Mouse (Mus musculus) hindbrain, embryonic 14.5 days (tissue): Measurements from ENCODE around the gene AC161166.1. TPM values are rescaled to one million over a fixed set of nuclear protein-coding genes. Genes with fewer than 3 reads are reported as not detected.
A peak's percentile ranks its signal among the peaks of the same experiment; 100 is the strongest.

Experiments used
- ATAC-seq: fragments of 200-750 bp; cut with Nextera tagmentation; 2 replicates; pipeline ENCODE4 v1.8.0; 2017; ENCODE audit warnings: moderate number of reproducible peaks, mild to moderate bottlenecking, moderate TSS enrichment, moderate library complexity; ENCODE audit not compliant: low FRiP score
- DNase-seq: peaks from one replicate; pipeline ENCODE4 v3.0.0-alpha.2; 2015; ENCODE audit warnings: low spot score
- H3K27ac ChIP-seq: fragments of 300-500 bp; sonication (generic); 2 replicates; pipeline ENCODE4 v1.5.1; 2014; ENCODE audit warnings: mild to moderate bottlenecking, moderate library complexity
- H3K27me3 ChIP-seq: fragments of 300-500 bp; sonication (generic); 2 replicates; pipeline ENCODE4 v1.6.1; 2014; ENCODE audit warnings: mild to moderate bottlenecking, low read length, mixed read lengths; ENCODE audit not compliant: control insufficient read depth, insufficient read depth
- H3K36me3 ChIP-seq: fragments of 300-500 bp; sonication (generic); replicated peaks from 2 replicates; pipeline ENCODE4 v1.6.1; 2014; ENCODE audit not compliant: control insufficient read depth, insufficient read depth
- H3K4me1 ChIP-seq: fragments of 300-500 bp; sonication (generic); replicated peaks from 2 replicates; pipeline ENCODE4 v1.6.1; 2014; ENCODE audit warnings: antibody characterized with exemption, low read length, mixed read lengths; ENCODE audit not compliant: control insufficient read depth, insufficient read depth
- H3K4me2 ChIP-seq: fragments of 300-500 bp; sonication (generic); replicated peaks from 2 replicates; pipeline ENCODE4 v1.6.1; 2014; ENCODE audit warnings: mild to moderate bottlenecking, moderate library complexity
- H3K4me3 ChIP-seq: fragments of 300-500 bp; sonication (generic); replicated peaks from 2 replicates; pipeline ENCODE4 v1.5.1; 2014; ENCODE audit warnings: mild to moderate bottlenecking, low read length
- H3K9ac ChIP-seq: fragments of 300-500 bp; sonication (generic); 2 replicates; pipeline ENCODE4 v1.6.1; 2014
- H3K9me3 ChIP-seq: fragments of 300-500 bp; sonication (generic); 2 replicates; pipeline ENCODE4 v1.6.1; 2016; ENCODE audit warnings: low read length; ENCODE audit not compliant: control insufficient read depth
- WGBS: fragments of 180-500 bp; shearing (Covaris S2); extraction: QIAGEN DNeasy Blood & Tissue Kit; methylation state at CpG from one replicate; pipeline ENCODE4 v1.1.7; 2014; 5-methylcytosine and 5-hydroxymethylcytosine counted together
- polyA plus RNA-seq: library from polyadenylated mRNA; unstranded; fragments of >200 nt; fragmentation: Nextera tagmentation; extraction: Ambion mirVana; gene quantifications from 2 replicates; pipeline ENCODE4 v1.2.1, GENCODE M21; 2014

Gene AC161166.1
- polyA plus RNA-seq, 1 experiment from 2014 or later: 0.98 TPM

DNA sequence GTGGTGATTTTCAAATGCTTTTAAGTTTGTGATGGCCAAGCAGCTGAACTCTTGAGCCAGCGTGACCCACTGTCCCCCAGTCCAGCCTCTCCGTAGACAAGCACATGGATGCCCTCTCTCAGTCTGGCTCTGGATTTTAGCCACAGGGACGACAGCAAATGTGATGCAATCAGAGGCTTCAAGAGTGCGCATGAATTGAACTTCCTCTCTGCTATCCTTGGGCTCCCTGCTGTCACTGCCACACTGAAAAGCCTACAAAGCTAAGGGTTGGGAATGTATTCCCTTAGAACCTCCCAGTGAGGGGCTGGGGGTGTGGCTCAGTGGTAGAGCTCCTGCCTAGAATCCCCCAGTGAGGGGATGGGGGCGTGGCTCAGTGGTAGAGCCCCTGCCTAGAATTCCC is 26.4 kb upstream of the AC161166.1 start:
- Histone ChIP-seq H3K36me3 (peaks cover 30% of the 10 kb centered on the region), H3K27me3 (no peaks in the 10 kb centered on the region), H3K4me3 (no peak overlapping the region), H3K9ac (no peak overlapping the region), H3K27ac (no peak overlapping the region), H3K4me1 (peaks cover 6% of the 10 kb centered on the region; the same call in 1 of the 2 replicates), H3K9me3 (no peaks in the 10 kb centered on the region), H3K4me2 (no peak overlapping the region)
- ATAC-seq (no peak), DNase-seq (no peak)
- WGBS: 75% methylated on average over 5 of the region's 5 CpGs

DNA sequence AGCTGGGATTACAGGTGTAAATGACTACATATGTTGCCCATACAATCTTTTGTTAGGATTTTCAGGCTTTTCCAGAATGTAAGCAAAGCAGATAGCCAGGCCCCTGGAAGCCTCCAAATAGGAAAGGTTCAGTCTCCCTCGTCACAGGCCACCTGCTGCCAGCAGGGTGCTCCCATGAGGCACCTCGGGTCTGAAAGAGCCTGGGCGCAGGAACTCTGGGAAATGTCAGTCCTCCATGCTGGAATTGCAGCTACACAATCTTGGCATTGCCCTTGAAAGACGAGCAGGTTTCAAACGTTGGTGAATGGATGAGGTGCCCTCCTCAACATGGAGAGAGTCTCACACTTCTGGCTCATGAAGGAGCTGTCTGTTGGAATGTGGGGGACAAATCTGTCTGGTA is 25.9 kb upstream of the AC161166.1 start:
- H3K9me3 ChIP-seq: no peaks in the 10 kb centered on the region
- H3K4me1 ChIP-seq: peaks cover 11% of the 10 kb centered on the region; the same call in 1 of the 2 replicates
- 44% methylated on average over 5 of the region's 5 CpGs for WGBS
- H3K36me3 ChIP-seq: peaks cover 35% of the 10 kb centered on the region
- H3K9ac ChIP-seq: no peak overlapping the region
- no peak overlapping the region for H3K4me2 ChIP-seq
- H3K4me3 ChIP-seq: no peak overlapping the region
- ATAC-seq: no peak
- H3K27ac ChIP-seq: no peak overlapping the region
- H3K27me3 ChIP-seq: no peaks in the 10 kb centered on the region; the same call in 1 of the 2 replicates
- no peak for DNase-seq

DNA sequence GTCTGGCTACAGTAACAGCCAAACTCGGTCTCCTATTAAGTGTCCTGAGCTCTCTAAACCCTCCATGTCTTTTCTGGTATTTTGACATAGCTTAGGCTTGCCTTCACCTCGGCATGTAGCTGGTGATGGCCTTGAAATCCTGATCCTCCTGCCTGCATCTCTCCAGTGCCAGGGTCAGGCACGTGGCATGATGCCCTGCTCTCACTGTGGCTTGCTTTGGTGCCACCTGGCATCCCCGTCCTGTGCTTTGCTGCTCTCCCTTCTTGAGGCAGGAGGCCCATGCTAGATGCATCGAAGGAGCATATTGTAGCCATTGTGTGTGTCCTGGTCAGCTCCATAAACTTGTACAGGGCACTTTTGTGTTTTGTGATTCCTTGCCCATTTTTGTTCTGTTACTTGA is 25.3 kb upstream of the AC161166.1 start:
- no peak for DNase-seq
- Histone ChIP-seq H3K9ac (no peak overlapping the region), H3K27ac (no peak overlapping the region), H3K4me3 (no peak overlapping the region), H3K4me1 (peaks cover 13% of the 10 kb centered on the region), H3K4me2 (no peak overlapping the region), H3K27me3 (no peaks in the 10 kb centered on the region; the same call in 1 of the 2 replicates), H3K36me3 (peaks cover 39% of the 10 kb centered on the region), H3K9me3 (no peaks in the 10 kb centered on the region)
- ATAC-seq: no peak
- 78% methylated on average over 5 of the region's 5 CpGs for WGBS

DNA sequence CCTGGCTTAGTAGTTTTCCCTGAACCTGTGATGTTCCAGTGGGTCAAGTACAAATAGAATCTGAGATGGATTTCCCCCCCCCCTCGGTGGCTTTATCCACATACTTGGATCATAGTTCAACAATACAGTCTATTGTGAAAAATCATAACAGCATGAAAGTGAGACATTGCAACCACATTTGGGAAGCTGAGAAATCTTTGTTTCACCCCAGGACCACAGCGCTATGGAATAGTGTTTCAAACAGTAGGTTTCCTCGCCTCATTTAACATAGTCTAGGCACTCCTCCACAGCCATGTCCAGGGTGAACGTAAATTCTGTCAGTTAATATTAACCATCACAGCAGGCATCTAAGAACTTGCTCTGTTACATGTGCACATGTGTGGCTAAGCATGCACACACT is 24.8 kb upstream of the AC161166.1 start:
- WGBS: 73% methylated on average over 4 of the region's 4 CpGs
- no peak overlapping the region for H3K4me2 ChIP-seq
- ATAC-seq: no peak

DNA sequence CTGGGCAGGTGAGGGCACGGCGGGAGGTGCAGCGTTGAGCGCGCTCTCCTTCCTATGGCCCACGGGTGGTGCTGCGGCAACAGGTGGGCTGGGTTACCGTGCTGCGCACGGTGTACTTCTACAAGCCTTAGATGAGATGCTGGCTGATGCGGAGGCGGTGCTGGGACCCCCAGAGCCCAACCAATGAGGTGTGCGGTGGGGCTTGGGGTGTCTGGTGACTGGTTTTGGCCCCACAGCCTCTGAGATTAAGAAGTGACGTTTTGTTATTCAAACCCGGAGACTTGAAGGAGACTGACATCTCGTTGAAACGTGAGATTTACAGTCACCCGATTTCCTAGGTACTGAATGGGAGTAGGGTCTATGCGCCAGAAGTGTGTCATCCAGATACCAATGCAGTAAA is 22.0 kb upstream of the AC161166.1 start:
- ATAC-seq (no peak), DNase-seq (no peak)
- Histone ChIP-seq H3K36me3 (peaks cover 46% of the 10 kb centered on the region), H3K4me2 (peak overlapping the region; percentile 31; the same call in 1 of the 2 replicates), H3K9me3 (no peaks in the 10 kb centered on the region), H3K27me3 (no peaks in the 10 kb centered on the region; the same call in 1 of the 2 replicates), H3K4me3 (peak overlapping the region; percentile 3; the same call in 1 of the 2 replicates), H3K4me1 (peaks cover 27% of the 10 kb centered on the region), H3K9ac (peak overlapping the region; percentile 28; the same call in 1 of the 2 replicates), H3K27ac (no peak overlapping the region)
- WGBS: 23% methylated on average over 19 of the region's 19 CpGs

More for the DNA sequence above, 24.8 kb upstream of the AC161166.1 start:
- Histone ChIP-seq H3K4me3 (no peak overlapping the region), H3K9ac (no peak overlapping the region), H3K27ac (no peak overlapping the region), H3K27me3 (no peaks in the 10 kb centered on the region; the same call in 1 of the 2 replicates), H3K9me3 (no peaks in the 10 kb centered on the region), H3K4me1 (peaks cover 18% of the 10 kb centered on the region), H3K36me3 (peaks cover 44% of the 10 kb centered on the region)
- no peak for DNase-seq

DNA sequence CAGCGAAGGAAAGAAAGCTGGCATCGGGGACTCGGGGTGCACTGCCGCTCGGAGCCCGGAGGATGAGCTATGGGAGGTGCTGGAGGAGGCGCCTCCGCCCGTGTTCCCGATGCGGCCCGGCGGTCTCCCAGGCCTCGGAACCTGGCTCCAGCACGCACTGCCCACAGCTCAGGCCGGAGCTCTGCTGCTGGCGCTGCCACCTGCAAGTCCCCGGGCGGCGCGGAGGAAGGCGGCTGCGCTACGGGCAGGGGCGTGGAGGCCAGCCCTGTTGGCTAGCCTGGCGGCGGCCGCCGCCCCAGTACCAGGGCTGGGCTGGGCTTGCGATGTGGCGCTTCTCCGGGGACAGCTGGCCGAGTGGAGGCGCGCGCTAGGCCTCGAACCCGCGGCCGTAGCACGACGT is 21.6 kb upstream of the AC161166.1 start:
- Histone ChIP-seq H3K9ac (peak overlapping the region; percentile 28; the same call in 1 of the 2 replicates), H3K9me3 (no peaks in the 10 kb centered on the region), H3K4me2 (peak overlapping the region; percentile 31), H3K4me1 (peaks cover 28% of the 10 kb centered on the region), H3K27ac (no peak overlapping the region), H3K4me3 (peak overlapping the region; percentile 3; the same call in 1 of the 2 replicates), H3K36me3 (peaks cover 46% of the 10 kb centered on the region), H3K27me3 (no peaks in the 10 kb centered on the region; the same call in 1 of the 2 replicates)
- no peak for ATAC-seq
- 29% methylated on average over 42 of the region's 42 CpGs for WGBS
- DNase-seq: no peak

DNA sequence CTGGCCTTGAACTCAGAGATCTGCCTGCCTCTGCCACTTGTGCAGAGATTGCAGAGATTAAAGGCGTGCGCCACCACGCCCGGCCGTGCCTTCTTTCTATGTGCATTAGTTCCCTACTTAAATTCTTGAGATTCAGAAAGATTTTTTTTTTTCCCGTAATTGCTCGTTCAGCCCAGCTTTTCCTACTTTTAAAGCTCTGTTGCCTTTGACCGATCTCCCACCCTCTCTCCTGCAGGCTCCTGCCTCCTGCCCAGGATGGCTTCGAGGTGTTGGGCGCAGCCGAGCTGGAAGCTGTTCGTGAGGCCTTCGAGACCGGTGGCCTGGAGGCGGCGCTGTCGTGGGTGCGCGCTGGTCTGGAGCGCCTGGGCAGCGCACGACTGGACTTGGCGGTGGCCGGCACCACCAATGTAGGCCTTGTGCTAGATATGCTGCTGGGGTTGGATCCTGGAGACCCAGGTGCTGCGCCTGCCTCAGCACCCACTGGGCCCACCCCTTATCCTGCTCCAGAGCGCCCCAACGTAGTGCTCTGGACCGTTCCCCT is 20.8 kb upstream of the AC161166.1 start:
- ATAC-seq: no peak
- DNase-seq: no peak
- H3K36me3 ChIP-seq: peaks cover 46% of the 10 kb centered on the region
- 55% methylated on average over 28 of the region's 28 CpGs for WGBS
- H3K9ac ChIP-seq: no peak overlapping the region
- no peaks in the 10 kb centered on the region; the same call in 1 of the 2 replicates for H3K27me3 ChIP-seq
- H3K4me3 ChIP-seq: 0 out of 2 replicates have a peak overlapping the region, but pooled peaks have one; percentile 3
- H3K4me2 ChIP-seq: no peak overlapping the region
- H3K27ac ChIP-seq: no peak overlapping the region
- H3K4me1 ChIP-seq: peaks cover 28% of the 10 kb centered on the region
- H3K9me3 ChIP-seq: no peaks in the 10 kb centered on the region

DNA sequence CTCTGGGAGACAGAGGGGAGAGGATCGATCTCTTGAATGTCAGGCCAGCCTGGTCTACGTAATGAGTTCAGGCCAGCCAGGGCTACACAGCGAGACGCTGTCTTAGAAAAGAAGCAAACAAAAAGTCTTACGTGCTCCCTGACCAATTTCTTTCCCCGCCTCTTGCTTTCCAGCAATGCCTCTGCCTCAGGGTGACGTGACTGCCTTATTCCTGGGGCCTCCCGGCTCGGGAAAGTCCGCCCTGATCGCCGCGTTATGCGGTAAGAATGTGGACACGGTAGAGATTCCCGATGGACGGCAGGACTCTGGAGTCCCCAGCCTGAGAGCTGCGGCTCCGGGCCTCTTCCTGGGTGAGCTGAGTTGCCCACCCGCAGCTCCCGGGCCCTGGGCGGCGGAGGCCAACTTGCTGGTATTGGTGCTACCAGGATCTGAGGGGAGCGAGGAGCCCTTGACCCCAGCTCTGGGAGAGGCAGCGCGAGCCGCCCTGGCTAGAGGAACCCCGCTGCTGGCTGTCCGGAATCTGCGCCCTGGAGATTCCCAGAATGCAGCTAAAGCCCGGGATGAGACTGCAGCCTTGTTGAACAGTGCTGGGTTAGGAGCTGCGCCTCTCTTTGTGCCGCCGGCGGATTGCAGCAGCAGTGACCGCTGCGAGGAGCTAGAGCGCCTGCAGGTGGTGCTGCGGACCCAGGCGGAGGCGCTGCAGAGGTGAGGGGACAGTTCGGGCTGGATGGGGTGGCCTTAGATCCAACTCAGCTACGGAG is 19.1 kb upstream of the AC161166.1 start:
- H3K4me2 ChIP-seq: peak overlapping the region; percentile 97
- under 1% methylated on average over 43 of the region's 43 CpGs for WGBS
- peaks cover 43% of the 10 kb centered on the region for H3K36me3 ChIP-seq
- H3K27ac ChIP-seq: peak overlapping the region; percentile 87
- peak overlapping the region; percentile 89 for H3K9ac ChIP-seq
- peak; percentile 77 for DNase-seq
- ATAC-seq: peak; percentile 38
- H3K27me3 ChIP-seq: no peaks in the 10 kb centered on the region; the same call in 1 of the 2 replicates
- no peaks in the 10 kb centered on the region for H3K9me3 ChIP-seq
- H3K4me3 ChIP-seq: peak overlapping the region; percentile 74
- peaks cover 28% of the 10 kb centered on the region for H3K4me1 ChIP-seq
